Mouse (Mus musculus) hindbrain, embryonic 15.5 days (tissue): Measurements from ENCODE around the gene Itprip. TPM values are rescaled to one million over a fixed set of nuclear protein-coding genes. Genes with fewer than 3 reads are reported as not detected.

Experiments
- ATAC-seq: fragments of 200-750 bp; cut with Nextera tagmentation; 2 replicates; pipeline ENCODE4 v1.8.0; 2017; ENCODE audit warnings: low read depth, moderate number of reproducible peaks, moderate TSS enrichment; ENCODE audit not compliant: low FRiP score
- H3K27ac ChIP-seq: fragments of 300-500 bp; sonication (generic); replicated peaks from 2 replicates; pipeline ENCODE4 v1.5.1; 2015; ENCODE audit warnings: mild to moderate bottlenecking, inconsistent platforms
- H3K27me3 ChIP-seq: fragments of 300-500 bp; sonication (generic); 2 replicates; pipeline ENCODE4 v1.6.1; 2015; ENCODE audit warnings: control low read depth, inconsistent platforms
- H3K36me3 ChIP-seq: fragments of 300-500 bp; sonication (generic); 2 replicates; pipeline ENCODE4 v1.6.1; 2015; ENCODE audit warnings: control low read depth, inconsistent platforms
- H3K4me1 ChIP-seq: fragments of 300-500 bp; sonication (generic); replicated peaks from 2 replicates; pipeline ENCODE4 v1.6.1; 2015; ENCODE audit warnings: control low read depth, inconsistent platforms
- H3K4me2 ChIP-seq: fragments of 300-500 bp; sonication (generic); 2 replicates; pipeline ENCODE4 v1.6.1; 2015; ENCODE audit warnings: moderate library complexity, mild to moderate bottlenecking, inconsistent platforms
- H3K4me3 ChIP-seq: fragments of 300-500 bp; sonication (generic); 2 replicates; pipeline ENCODE4 v1.5.1; 2015; ENCODE audit warnings: mild to moderate bottlenecking, inconsistent platforms
- H3K9ac ChIP-seq: fragments of 300-500 bp; sonication (generic); 2 replicates; pipeline ENCODE4 v1.6.1; 2015; ENCODE audit warnings: inconsistent platforms
- H3K9me3 ChIP-seq: fragments of 300-500 bp; sonication (generic); 2 replicates; pipeline ENCODE4 v1.6.1; 2016; ENCODE audit warnings: control low read depth, inconsistent platforms
- WGBS: fragments of 180-500 bp; shearing (Covaris S2); methylation state at CpG from one replicate; pipeline ENCODE4 v1.1.7; 2015; 5-methylcytosine and 5-hydroxymethylcytosine counted together
- polyA plus RNA-seq: library from polyadenylated mRNA; unstranded; fragments of >200 nt; fragmentation: Nextera tagmentation; extraction: Ambion mirVana; gene quantifications from 2 replicates; pipeline ENCODE4 v1.2.1, GENCODE M21; 2015

The Itprip gene
- polyA plus RNA-seq, 1 experiment from 2014 or later, result 6.3 TPM

DNA sequence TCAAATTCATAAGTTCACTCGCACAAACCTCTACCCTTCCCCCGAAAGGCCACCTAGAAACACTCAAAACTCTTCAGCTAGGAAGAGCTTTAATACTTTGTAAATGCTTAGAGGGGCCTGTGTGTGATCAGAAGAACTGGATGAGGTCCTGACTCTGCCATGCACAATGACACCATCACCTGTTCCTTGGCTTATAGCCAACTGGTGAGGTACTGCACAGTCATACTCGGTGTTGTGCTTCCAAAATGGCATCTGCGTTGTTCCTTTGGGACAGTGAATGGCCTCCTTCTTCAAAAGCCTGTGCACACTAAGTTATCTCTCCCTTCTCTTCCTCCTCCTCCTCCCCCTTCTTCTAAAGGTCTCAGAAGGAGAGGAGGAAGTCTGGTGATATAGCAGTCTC is 8.3 kb downstream of the Itprip start:
- H3K27ac ChIP-seq, result 0 out of 2 replicates have a peak overlapping the region, but pooled peaks have one; percentile 80
- no peak for ATAC-seq
- no peak overlapping the region for H3K4me2 ChIP-seq
- no peaks in the 10 kb centered on the region for H3K36me3 ChIP-seq
- H3K4me3 ChIP-seq, result no peak overlapping the region
- peaks cover 22% of the 10 kb centered on the region for H3K4me1 ChIP-seq
- no peaks in the 10 kb centered on the region for H3K9me3 ChIP-seq
- WGBS, result 91% methylated on average over 4 of the region's 4 CpGs
- H3K27me3 ChIP-seq, result no peaks in the 10 kb centered on the region
- H3K9ac ChIP-seq, result no peak overlapping the region

DNA sequence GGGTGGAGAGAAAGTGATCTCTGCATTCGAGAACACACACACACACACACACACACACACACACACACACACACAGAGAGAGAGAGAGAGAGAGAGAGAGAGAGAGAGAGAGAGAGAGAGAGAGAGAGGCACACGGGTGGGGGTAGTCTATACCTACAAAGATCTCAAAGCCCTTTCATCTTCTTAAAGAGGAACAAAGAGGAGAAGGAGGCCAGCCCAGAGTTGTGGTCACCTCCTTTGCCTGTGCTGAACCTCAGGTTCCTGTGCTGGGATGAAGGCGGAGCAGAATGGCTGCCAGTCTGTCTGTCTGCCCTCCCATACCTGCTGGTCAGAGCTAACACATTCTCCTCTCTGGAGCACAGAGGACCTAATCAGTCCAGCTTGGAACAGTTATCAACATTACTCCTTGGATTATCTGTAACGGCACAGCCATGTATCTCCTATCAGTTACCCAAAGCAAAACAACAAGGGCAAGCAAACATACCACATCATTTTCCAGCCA is 8.9 kb downstream of the Itprip start:
- peaks cover 22% of the 10 kb centered on the region for H3K4me1 ChIP-seq
- peak overlapping the region; percentile 49 for H3K4me2 ChIP-seq
- WGBS, result 43% methylated on average over 4 of the region's 4 CpGs
- H3K4me3 ChIP-seq, result no peak overlapping the region
- no peaks in the 10 kb centered on the region for H3K36me3 ChIP-seq
- ATAC-seq, result no peak
- no peak overlapping the region for H3K9ac ChIP-seq
- peak overlapping the region; percentile 80 for H3K27ac ChIP-seq
- no peaks in the 10 kb centered on the region for H3K27me3 ChIP-seq
- H3K9me3 ChIP-seq, result no peaks in the 10 kb centered on the region

DNA sequence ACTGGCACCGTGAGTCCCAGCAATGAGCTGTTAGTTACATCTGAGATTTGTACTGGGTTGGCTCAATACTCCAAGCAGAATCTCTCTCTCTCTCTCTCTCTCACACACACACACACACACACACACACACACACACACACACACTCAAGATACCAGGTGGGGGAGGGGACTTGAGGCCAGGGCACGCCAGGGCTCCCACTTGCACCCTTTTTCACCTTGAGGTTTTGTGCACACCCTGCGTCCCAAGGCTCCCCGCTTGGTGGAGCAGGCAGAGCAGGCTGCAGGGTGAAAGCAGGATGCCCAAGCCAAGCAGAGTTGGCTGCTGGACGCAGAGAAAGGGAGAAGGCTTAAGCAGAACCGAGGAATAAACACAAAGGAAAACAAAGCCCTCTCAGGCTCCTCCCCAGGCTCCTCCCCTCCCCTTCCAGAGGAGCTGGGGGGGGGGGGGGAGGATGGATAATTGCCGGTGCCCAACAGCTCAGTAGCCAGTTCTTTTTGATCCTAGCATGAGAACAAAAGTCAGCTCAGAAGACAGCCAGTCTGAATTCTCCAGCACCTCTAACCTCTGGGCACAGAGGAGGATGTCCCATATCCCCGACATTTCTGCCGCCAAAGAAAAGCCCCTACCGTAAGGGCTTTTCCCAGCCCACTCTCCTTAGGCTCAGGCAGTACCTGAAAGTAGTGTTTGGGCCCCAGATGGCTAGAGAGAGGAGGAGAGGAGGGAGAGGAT is 9.5 kb downstream of the Itprip start:
- Histone ChIP-seq H3K36me3 (no peaks in the 10 kb centered on the region), H3K9ac (peak overlapping the region; percentile 17), H3K27me3 (no peaks in the 10 kb centered on the region), H3K4me3 (peak overlapping the region; percentile 22), H3K4me1 (peaks cover 22% of the 10 kb centered on the region), H3K9me3 (no peaks in the 10 kb centered on the region), H3K27ac (peak overlapping the region; percentile 80), H3K4me2 (peak overlapping the region; percentile 49)
- WGBS, result 2% methylated on average over 10 of the region's 10 CpGs
- peak; percentile 86 for ATAC-seq

DNA sequence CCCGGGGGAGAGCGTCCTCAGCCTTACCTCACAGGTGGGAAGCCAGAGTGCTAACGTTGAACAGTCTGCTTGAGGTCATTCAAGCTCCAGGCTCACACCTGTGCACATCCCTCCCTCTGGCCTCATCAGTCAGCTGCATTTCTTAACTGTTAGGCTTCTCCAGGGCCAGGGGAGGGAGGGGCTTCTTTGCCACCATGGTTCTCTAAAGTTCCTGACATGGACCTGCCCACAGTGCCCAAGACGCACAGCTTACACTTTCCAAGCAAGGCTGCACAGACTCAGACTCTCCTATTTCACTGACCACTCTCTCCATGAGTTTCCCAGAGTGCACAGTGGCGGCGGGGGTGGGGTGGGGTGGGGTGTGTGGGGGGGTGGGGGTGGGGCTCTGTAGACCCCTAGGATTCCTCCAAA is 10.1 kb downstream of the Itprip start:
- H3K4me1 ChIP-seq, result peaks cover 22% of the 10 kb centered on the region
- H3K27ac ChIP-seq, result no peak overlapping the region; the same call in 1 of the 2 replicates
- H3K4me2 ChIP-seq, result peak overlapping the region; percentile 49
- ATAC-seq, result peak; percentile 39; the same call in 1 of the 2 replicates
- peak overlapping the region; percentile 22; the same call in 1 of the 2 replicates for H3K4me3 ChIP-seq
- H3K9ac ChIP-seq, result no peak overlapping the region
- 32% methylated on average over 6 of the region's 6 CpGs for WGBS
- no peaks in the 10 kb centered on the region for H3K9me3 ChIP-seq
- H3K27me3 ChIP-seq, result no peaks in the 10 kb centered on the region
- H3K36me3 ChIP-seq, result no peaks in the 10 kb centered on the region

DNA sequence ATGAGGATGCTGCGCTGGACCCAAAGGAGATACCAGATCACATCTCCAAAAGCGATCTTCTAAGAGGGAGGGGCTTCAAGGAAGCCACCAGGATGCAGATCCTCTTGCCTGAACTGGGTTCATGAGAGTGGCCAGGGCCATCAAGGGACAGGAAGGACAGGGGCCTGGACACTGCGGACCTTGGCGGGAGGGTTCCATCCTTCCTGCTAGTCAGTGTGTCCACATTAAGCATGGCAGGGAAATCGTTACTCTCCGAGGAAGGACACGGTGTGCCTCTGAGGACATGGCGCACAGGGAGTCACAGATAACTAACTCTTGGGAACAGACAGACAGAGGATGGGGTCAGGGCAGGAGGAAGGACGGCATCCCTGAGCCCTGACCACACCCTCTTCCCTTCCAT is 11.5 kb downstream of the Itprip start:
- ATAC-seq, result no peak
- Histone ChIP-seq H3K27me3 (no peaks in the 10 kb centered on the region), H3K36me3 (no peaks in the 10 kb centered on the region), H3K4me1 (peaks cover 29% of the 10 kb centered on the region), H3K27ac (no peak overlapping the region), H3K9me3 (no peaks in the 10 kb centered on the region), H3K4me3 (no peak overlapping the region), H3K9ac (no peak overlapping the region), H3K4me2 (no peak overlapping the region)
- WGBS, result 92% methylated on average over 9 of the region's 9 CpGs

DNA sequence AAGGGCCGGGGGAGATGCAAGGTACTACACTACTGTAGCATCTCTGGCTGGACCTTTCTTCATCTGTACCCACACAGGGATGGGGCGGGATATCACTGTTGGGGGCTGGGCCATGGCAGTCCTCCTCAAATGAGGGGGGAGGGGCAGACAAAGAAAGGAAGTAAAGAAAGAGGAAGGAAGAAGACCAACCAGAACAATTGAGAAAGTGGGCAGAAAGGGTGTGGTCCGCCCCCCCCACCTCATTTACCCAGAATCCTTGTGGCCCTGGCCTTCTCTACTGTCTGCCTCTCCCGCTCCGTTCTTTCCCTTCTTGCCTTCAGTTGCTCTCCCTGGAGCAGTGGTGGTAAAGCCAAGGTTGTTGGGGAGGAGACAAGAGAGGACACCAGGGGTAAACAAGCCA is 13.5 kb downstream of the Itprip start:
- WGBS, result 89% methylated on average over 5 of the region's 5 CpGs
- H3K4me2 ChIP-seq, result no peak overlapping the region
- H3K9me3 ChIP-seq, result no peaks in the 10 kb centered on the region
- H3K36me3 ChIP-seq, result no peaks in the 10 kb centered on the region
- H3K4me1 ChIP-seq, result peaks cover 27% of the 10 kb centered on the region
- H3K27me3 ChIP-seq, result no peaks in the 10 kb centered on the region
- H3K27ac ChIP-seq, result no peak overlapping the region
- no peak overlapping the region for H3K9ac ChIP-seq
- H3K4me3 ChIP-seq, result no peak overlapping the region
- ATAC-seq, result no peak

DNA sequence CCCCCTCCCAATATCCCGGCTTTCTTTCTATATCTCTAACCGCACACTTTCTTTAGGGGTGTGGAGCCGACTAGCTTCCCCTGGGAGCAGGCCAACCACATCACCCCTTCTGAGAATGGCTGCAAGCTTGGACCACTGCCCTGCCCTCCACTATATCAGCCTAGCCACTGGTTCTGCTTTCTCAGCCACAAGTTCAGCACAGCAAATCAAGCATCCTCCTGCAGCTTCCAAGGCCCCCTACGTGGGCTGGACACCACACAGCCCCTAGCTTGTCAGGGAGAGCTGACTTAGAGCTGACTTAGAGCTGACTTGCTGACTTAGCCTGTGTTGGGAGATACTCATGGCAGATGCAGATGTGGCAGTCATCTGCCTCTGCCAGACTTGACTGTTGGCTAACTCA is 14.0 kb downstream of the Itprip start:
- Histone ChIP-seq H3K36me3 (no peaks in the 10 kb centered on the region), H3K4me3 (no peak overlapping the region), H3K4me2 (no peak overlapping the region), H3K4me1 (peaks cover 22% of the 10 kb centered on the region), H3K9ac (no peak overlapping the region), H3K27me3 (no peaks in the 10 kb centered on the region), H3K9me3 (no peaks in the 10 kb centered on the region), H3K27ac (0 out of 2 replicates have a peak overlapping the region, but pooled peaks have one; percentile 7)
- WGBS, result 85% methylated on average over 4 of the region's 4 CpGs
- no peak for ATAC-seq

DNA sequence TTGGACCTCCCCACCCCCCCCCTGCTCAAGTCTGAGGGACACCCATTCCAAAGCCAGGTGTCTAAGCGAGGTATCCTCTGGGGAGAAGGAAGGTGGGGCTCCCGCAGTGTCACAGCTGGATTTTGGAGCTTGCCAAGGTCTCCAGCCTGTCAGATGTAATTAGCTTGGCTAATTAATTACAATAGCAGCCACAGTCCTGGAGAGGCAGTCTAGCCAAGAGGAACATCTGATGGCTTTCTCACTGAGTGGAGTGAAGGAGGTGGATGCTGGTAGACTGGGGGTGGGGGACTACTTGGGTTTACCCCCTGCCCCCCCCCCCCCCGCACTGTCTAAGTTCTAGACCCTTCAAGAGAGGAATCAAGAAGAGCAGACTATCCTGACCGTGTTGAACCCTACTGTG is 15.4 kb downstream of the Itprip start:
- Histone ChIP-seq H3K9ac (no peak overlapping the region), H3K36me3 (no peaks in the 10 kb centered on the region), H3K4me1 (peaks cover 10% of the 10 kb centered on the region), H3K4me3 (no peak overlapping the region), H3K27me3 (no peaks in the 10 kb centered on the region), H3K27ac (no peak overlapping the region), H3K9me3 (no peaks in the 10 kb centered on the region), H3K4me2 (no peak overlapping the region)
- 50% methylated on average over 4 of the region's 4 CpGs for WGBS
- ATAC-seq, result peak; percentile 35; the same call in 1 of the 2 replicates

DNA sequence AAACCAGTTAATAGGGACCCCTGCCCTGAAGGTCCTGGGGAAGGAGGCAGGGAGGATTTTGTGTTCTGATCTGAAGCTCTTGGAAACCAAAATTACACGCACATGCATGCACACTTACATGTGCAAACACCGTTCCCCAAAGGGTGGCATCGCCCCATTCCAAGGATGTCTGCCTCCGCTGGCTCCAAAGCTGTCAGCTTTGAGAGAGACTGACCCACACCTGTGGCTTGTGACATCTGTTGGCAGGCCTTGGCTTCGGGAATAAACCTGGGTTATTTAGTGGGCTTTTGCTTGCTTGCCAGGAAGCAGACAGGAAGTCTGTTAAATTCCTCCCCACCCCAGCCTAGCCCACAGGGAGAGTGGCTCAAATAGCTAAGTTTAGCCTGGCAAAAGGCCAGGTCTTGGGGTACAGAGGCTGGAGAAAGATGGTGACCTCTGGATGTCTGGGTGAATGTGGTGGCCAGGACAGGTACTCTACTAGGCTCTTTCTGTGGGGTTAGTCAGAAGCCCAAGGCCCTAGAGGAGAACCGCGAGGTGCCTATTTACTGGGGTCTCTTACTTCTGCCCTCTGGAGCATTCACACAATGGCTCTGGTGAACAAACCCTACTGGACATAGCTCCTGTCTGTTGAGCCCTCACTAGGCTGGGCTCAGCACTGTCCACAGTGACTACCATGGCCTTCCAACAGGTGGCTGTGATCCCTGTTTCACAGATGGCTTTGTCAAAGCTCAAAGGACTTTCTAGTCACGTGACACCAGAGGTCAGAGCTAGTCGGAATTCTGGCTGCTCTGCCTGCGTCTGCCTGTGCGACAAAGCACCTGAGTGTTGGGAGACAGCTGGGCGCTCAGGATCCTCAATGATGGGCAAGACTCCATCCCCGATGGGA is 16.5 kb downstream of the Itprip start:
- Histone ChIP-seq H3K4me1 (peaks cover 7% of the 10 kb centered on the region; the same call in 1 of the 2 replicates), H3K9me3 (no peaks in the 10 kb centered on the region), H3K27me3 (no peaks in the 10 kb centered on the region), H3K4me3 (no peak overlapping the region), H3K27ac (no peak overlapping the region), H3K36me3 (no peaks in the 10 kb centered on the region), H3K4me2 (no peak overlapping the region), H3K9ac (no peak overlapping the region)
- WGBS, result 69% methylated on average over 13 of the region's 13 CpGs
- ATAC-seq, result no peak

DNA sequence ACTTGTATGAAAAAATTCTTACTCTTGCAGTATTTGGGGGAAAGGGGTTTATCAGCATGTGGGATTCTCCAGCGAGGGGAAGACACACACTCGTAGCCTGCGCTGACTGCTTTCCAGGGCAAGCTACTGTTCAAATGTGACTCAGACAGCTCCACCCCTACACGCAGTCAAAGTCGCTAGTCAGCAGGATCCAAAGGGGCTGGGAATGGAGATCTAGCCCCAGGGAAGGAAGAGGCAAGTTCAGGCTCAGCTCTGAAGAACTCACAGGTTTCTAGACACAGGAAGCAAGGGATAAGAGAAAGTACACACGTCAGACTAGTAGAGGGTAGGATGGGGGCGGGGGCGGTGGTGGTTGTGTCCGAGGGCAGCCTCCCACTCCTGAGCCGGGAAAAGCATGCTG is 18.5 kb downstream of the Itprip start:
- no peak overlapping the region for H3K4me2 ChIP-seq
- H3K4me3 ChIP-seq, result no peak overlapping the region
- H3K9ac ChIP-seq, result no peak overlapping the region
- H3K9me3 ChIP-seq, result no peaks in the 10 kb centered on the region
- ATAC-seq, result no peak
- peaks cover 7% of the 10 kb centered on the region; the same call in 1 of the 2 replicates for H3K4me1 ChIP-seq
- 86% methylated on average over 10 of the region's 10 CpGs for WGBS
- H3K27ac ChIP-seq, result no peak overlapping the region
- H3K27me3 ChIP-seq, result no peaks in the 10 kb centered on the region
- no peaks in the 10 kb centered on the region for H3K36me3 ChIP-seq

DNA sequence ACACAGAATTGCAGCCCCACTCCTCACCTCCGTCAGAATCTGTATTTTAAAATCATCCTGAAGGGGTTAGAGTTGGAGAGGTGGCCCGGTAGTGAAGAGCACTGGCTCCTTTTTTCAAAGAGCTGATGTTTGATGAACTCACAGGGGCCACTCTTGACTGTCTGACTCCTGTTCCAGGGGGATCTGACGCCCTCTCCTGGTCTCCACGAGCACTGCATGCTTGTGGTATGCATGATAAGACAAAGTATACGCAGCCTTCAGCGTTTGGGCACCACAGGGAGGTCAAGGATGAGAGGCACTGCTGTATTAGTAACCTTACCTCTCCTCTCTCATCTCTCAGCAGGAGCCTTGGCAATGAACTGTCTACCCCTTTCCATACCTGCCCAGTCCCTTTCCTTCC is 19.1 kb downstream of the Itprip start:
- H3K27me3 ChIP-seq, result no peaks in the 10 kb centered on the region
- H3K9me3 ChIP-seq, result no peaks in the 10 kb centered on the region
- H3K36me3 ChIP-seq, result no peaks in the 10 kb centered on the region
- no peak overlapping the region for H3K27ac ChIP-seq
- no peak overlapping the region for H3K4me3 ChIP-seq
- H3K4me2 ChIP-seq, result no peak overlapping the region
- WGBS, result 61% methylated on average over 6 of the region's 6 CpGs
- peaks cover 7% of the 10 kb centered on the region; the same call in 1 of the 2 replicates for H3K4me1 ChIP-seq
- no peak overlapping the region for H3K9ac ChIP-seq
- ATAC-seq, result no peak
